Mouse (Mus musculus) embryonic stem cell, embryonic (primary cell): ENCODE results near the gene Add3.

Source experiments
- CTCF ChIA-PET, 4 experiments: fragments of 300-600 bp in 2 of 4; fragments of 350-600 bp in 2 of 4; sonication (Branson Sonifier 250); formaldehyde crosslinking; loops; one replicate each; lab custom pipeline; 2022; ENCODE audit warnings: inconsistent platforms in 2 of 4; lab: Charles Lee
- POLR2A ChIA-PET, 4 experiments: fragments of 300-600 bp in 2 of 4; fragments of 350-600 bp in 2 of 4; sonication (Branson Sonifier 250); formaldehyde crosslinking; loops; one replicate each; lab custom pipeline; 2022; ENCODE audit warnings: antibody characterized with exemption in 4 of 4, inconsistent platforms in 1 of 4; lab: Charles Lee

Add3 gene

DNA sequence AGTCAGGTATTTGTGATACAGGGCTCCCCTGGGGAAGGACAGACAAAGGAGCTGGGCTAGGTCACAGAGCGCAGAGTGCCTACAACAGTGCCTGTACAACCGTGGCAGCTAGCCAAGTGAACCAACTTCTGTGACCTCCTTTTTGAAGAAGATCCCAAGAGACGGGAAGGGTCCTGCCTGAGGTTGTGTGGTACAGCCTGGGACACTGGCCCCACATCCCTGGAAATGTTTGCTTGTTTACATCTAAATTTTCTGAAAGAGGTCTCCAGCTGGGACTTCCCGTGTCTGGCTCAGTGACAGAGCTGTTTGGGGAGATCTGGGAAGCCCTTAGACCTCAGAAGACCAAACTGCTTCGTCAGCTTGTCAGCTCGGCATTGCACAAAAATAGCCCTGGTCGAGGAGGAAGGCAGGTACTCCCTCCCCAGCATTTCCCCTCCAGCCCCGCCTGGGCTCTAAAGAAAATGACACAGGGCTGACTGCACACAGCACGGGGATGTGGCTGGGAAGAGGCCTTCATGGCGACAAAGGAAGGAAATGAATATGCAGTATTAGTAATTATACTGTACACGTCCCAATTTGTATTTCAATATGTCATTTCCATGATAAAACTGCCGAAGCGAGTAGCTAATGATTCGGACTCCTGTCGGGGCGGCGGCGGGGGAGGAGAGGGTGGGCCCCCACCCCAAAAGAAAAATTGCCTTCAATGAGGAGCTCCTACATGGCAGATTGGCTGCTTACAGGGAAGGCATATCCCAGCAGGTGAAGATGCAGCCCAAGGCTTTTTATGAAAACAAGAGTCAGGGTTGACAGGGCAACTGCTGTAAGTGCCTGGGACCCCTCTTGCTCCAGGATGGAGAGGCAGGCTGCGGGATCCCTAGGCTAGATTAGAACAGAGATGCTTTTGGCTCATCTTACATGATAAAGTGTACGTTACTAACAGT, 144.3 kb downstream of the Add3 start:
- CTCF ChIA-PET = interaction anchor here (0.5 to 2.0 kb wide), 11 partner anchors 9 to 431 kb away, joined by 3 to 8 read pairs (median 3); partner anchors contain the start of gene Smc3 (in 1 of the 4)
- POLR2A ChIA-PET = interaction anchor here (0.5 to 3.8 kb wide), 88 partner anchors 8 to 660 kb away, joined by 3 to 47 read pairs (median 5); partner anchors contain the start of genes Mxi1 (in 4 of the 4), Bbip1 (in 1 of the 4), Gm10197 (in 1 of the 4) and Shoc2 (in 1 of the 4)

DNA sequence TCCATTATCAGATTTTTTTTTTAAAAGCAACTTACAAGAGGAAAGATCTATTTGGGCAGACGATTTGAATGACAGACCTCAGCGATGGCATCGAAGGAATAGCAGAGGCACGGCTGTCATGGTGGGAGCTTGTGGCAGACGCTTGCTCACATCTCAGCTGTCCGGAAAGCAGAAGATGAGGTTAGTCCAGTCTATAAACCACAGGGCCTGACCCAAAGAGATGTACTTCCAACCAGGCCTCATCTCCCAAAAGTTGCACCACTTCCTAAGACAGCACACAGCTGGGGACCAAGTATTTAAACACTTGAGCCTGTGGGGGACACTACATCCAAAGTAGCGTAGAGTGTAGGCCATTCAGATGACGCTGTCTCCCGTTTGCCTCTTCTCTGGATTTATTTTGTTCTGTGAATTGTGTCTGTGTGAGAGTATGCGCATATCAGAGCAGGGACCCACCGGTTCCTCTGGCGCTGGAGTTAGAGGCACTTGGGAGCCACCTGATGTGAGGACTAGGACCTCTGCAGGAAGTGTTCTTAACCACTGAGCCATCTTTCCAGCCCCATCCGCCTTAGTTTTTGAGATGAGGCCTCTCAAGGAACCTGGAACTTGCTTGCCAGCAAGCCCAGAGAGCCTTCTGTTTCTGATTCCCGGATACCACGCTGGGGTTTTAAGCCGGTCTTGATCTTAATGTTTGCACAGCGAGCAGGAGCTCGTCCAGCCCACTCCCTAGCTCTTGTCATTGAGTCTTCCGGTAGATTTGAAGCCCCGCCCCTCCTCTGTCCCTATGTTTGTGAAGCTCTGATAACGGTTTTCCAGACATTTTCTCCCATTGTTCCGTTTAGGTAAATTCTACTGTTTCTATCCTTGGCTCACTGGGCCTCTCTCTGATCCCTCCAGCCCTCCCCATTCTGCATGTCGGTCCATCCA, 156.3 kb downstream of the Add3 start:
- POLR2A ChIA-PET = interaction anchor here (0.7 to 3.4 kb wide), 21 partner anchors 9 to 1618 kb away, joined by 3 to 33 read pairs (median 5); partner anchors contain the start of gene Mxi1 (in 2 of the 4)
- CTCF ChIA-PET = interaction anchor here in 3 of 4 experiments (0.6 to 1.3 kb wide), 4 partner anchors 43 to 106 kb away, joined by 3 to 4 read pairs (median 4); no protein-coding TSS in a partner anchor
